Mouse (Mus musculus) limb, embryonic 15.5 days (tissue): ENCODE results near the gene Notch4. TPM values are rescaled to one million over a fixed set of nuclear protein-coding genes. Genes with fewer than 3 reads are reported as not detected.
"Not testable (repeated sequence)": the region's sequence is repeated elsewhere in the genome, so short reads cannot be mapped to it uniquely, and the experiment has no call there.

ENCODE experiments used
- ATAC-seq: fragments of 200-750 bp; cut with Nextera tagmentation; 2 replicates; pipeline ENCODE4 v1.8.0; 2017; ENCODE audit warnings: low read depth, moderate TSS enrichment; ENCODE audit not compliant: insufficient number of reproducible peaks, low FRiP score, low TSS enrichment
- H3K27ac ChIP-seq: fragments of 300-500 bp; sonication (generic); 2 replicates; pipeline ENCODE4 v1.5.1; 2015; ENCODE audit warnings: moderate library complexity, mild to moderate bottlenecking, inconsistent platforms
- H3K27me3 ChIP-seq: fragments of 300-500 bp; sonication (generic); 2 replicates; pipeline ENCODE4 v1.6.1; 2015; ENCODE audit warnings: inconsistent platforms
- H3K36me3 ChIP-seq: fragments of 300-500 bp; sonication (generic); 2 replicates; pipeline ENCODE4 v1.6.1; 2015; ENCODE audit warnings: inconsistent platforms
- H3K4me1 ChIP-seq: fragments of 300-500 bp; sonication (generic); 2 replicates; pipeline ENCODE4 v1.6.1; 2015; ENCODE audit warnings: inconsistent platforms
- H3K4me2 ChIP-seq: fragments of 300-500 bp; sonication (generic); 2 replicates; pipeline ENCODE4 v1.6.1; 2015; ENCODE audit warnings: mild to moderate bottlenecking, inconsistent platforms
- H3K4me3 ChIP-seq: fragments of 300-500 bp; sonication (generic); 2 replicates; pipeline ENCODE4 v1.5.1; 2015; ENCODE audit warnings: mild to moderate bottlenecking, inconsistent platforms
- H3K9ac ChIP-seq: fragments of 300-500 bp; sonication (generic); 2 replicates; pipeline ENCODE4 v1.6.1; 2015; ENCODE audit warnings: inconsistent platforms
- H3K9me3 ChIP-seq: fragments of 300-500 bp; sonication (generic); 2 replicates; pipeline ENCODE4 v1.6.1; 2016; ENCODE audit warnings: inconsistent platforms
- WGBS: fragments of 180-500 bp; shearing (Covaris S2); methylation state at CpG from one replicate; pipeline ENCODE4 v1.1.7; 2015; 5-methylcytosine and 5-hydroxymethylcytosine counted together
- polyA plus RNA-seq: library from polyadenylated mRNA; unstranded; fragments of >200 nt; fragmentation: Nextera tagmentation; extraction: Ambion mirVana; gene quantifications from 2 replicates; pipeline ENCODE4 v1.2.1, GENCODE M21; 2015

The Notch4 gene
- polyA plus RNA-seq, result 3.4 and 5.9 TPM in 2 replicates

DNA sequence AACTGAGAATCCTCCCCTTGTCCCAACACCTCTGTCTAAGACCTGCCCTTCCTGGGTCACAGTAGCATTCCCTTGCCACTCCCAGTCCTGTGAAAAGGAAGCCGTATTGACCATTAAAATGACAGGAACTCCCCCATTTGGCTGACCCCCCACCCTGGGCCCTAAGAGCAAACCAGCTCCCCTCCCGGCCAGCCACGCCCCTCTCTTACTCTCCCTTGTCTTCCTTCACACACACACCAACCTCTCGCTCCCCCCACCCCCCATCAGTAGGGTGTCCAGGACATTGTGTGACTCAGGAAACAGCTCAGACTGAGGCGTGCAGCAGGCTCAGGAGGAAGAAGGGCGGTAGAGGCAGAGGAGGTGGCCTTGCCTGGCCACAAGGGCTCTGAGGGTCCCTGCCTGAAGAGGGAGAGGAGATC, at the start of gene Notch4:
Notch4 (plus strand) TSS at position 266 of the 419 bp plus-strand sequence.
- no peaks in the 10 kb centered on the region for H3K9me3 ChIP-seq
- peaks cover 13% of the 10 kb centered on the region for H3K4me1 ChIP-seq
- H3K27me3 ChIP-seq, result 0 out of 2 replicates have a peak, but pooled peaks cover 20% of the 10 kb centered on the region
- 10% methylated on average over 6 of the region's 6 CpGs for WGBS
- peak within 1 kb of the TSS; percentile 9; the same call in 1 of the 2 replicates for H3K4me3 ChIP-seq
- no peak within 1 kb of the TSS; the same call in 1 of the 2 replicates for H3K27ac ChIP-seq
- no peak within 1 kb of the TSS for H3K9ac ChIP-seq
- 0 out of 2 replicates have a peak within 1 kb of the TSS, but pooled peaks have one; percentile 7 for H3K4me2 ChIP-seq
- no peak for ATAC-seq
- no peaks in the 10 kb centered on the region for H3K36me3 ChIP-seq

- no peak overlapping the region for H3K4me3 ChIP-seq
- no peak for ATAC-seq
- no peaks in the 10 kb centered on the region for H3K9me3 ChIP-seq
- no peaks in the 10 kb centered on the region for H3K36me3 ChIP-seq
- no peaks in the 10 kb centered on the region for H3K4me1 ChIP-seq
- H3K9ac ChIP-seq, result no peak overlapping the region
- H3K4me2 ChIP-seq, result no peak overlapping the region
- no peaks in the 10 kb centered on the region; the same call in 1 of the 2 replicates for H3K27me3 ChIP-seq
- no peak overlapping the region for H3K27ac ChIP-seq
- 70% methylated on average over 2 of the region's 2 CpGs for WGBS
Observed at GRCm38 (mm10) chr17:34516514-34516913, 47.6 kb upstream of the Notch4 start.

GRCm38 (mm10) chr17:34517252-34517651, 46.8 kb upstream of the Notch4 start, which contains the start of gene Btnl6:
Gene Btnl6 (minus strand): TSS chr17:34517352.
- no peak within 1 kb of the TSS for H3K4me2 ChIP-seq
- no peaks in the 10 kb centered on the region for H3K9me3 ChIP-seq
- no peak within 1 kb of the TSS for H3K27ac ChIP-seq
- no peaks in the 10 kb centered on the region; the same call in 1 of the 2 replicates for H3K27me3 ChIP-seq
- ATAC-seq, result no peak
- no peak within 1 kb of the TSS for H3K4me3 ChIP-seq
- no peaks in the 10 kb centered on the region for H3K4me1 ChIP-seq
- H3K36me3 ChIP-seq, result no peaks in the 10 kb centered on the region
- no peak within 1 kb of the TSS for H3K9ac ChIP-seq
- 91% methylated on average over 4 of the region's 4 CpGs for WGBS

DNA sequence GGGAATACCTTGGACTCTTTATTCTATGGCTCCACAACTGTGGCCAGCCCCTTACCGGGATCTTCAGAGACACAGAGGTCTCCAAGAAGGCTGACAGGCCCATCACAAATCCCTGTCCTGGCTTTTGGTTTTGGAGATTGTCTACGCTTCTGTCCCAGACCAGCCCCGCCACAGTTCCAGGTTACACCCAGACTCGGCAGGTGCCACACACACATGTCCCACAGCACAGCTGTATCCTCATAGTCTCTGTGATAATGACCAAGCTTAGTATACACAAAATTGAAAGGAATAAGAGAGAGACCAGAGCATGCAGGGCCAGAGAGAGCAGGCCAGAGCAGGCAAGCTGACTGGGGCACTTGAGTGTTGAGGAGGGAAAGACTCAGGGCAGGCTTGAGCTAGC, 46.3 kb upstream of the Notch4 start:
- H3K4me1 ChIP-seq, result no peaks in the 10 kb centered on the region
- ATAC-seq, result no peak
- no peak overlapping the region for H3K4me2 ChIP-seq
- H3K27ac ChIP-seq, result no peak overlapping the region
- H3K9ac ChIP-seq, result no peak overlapping the region
- no peaks in the 10 kb centered on the region; the same call in 1 of the 2 replicates for H3K27me3 ChIP-seq
- H3K9me3 ChIP-seq, result no peaks in the 10 kb centered on the region
- H3K4me3 ChIP-seq, result no peak overlapping the region
- no peaks in the 10 kb centered on the region for H3K36me3 ChIP-seq
- WGBS, result 85% methylated on average over 4 of the region's 4 CpGs

- H3K27me3 ChIP-seq, H3K4me1 ChIP-seq, ATAC-seq, H3K9me3 ChIP-seq, H3K27ac ChIP-seq, H3K36me3 ChIP-seq, H3K9ac ChIP-seq, H3K4me3 ChIP-seq, H3K4me2 ChIP-seq: not testable (repeated sequence)
- 71% methylated on average over 3 of the region's 3 CpGs for WGBS
Observed at GRCm38 (mm10) chr17:34518571-34518970, 45.5 kb upstream of the Notch4 start.

- Histone ChIP-seq H3K4me3 (no peak overlapping the region), H3K4me1 (no peaks in the 10 kb centered on the region), H3K36me3 (no peaks in the 10 kb centered on the region), H3K27ac (no peak overlapping the region), H3K9ac (no peak overlapping the region), H3K27me3 (no peaks in the 10 kb centered on the region; the same call in 1 of the 2 replicates), H3K9me3 (no peaks in the 10 kb centered on the region), H3K4me2 (no peak overlapping the region)
- no peak for ATAC-seq
- WGBS, result 66% methylated on average over 1 of the region's 1 CpGs
Observed at GRCm38 (mm10) chr17:34519001-34519400, 45.1 kb upstream of the Notch4 start.

DNA sequence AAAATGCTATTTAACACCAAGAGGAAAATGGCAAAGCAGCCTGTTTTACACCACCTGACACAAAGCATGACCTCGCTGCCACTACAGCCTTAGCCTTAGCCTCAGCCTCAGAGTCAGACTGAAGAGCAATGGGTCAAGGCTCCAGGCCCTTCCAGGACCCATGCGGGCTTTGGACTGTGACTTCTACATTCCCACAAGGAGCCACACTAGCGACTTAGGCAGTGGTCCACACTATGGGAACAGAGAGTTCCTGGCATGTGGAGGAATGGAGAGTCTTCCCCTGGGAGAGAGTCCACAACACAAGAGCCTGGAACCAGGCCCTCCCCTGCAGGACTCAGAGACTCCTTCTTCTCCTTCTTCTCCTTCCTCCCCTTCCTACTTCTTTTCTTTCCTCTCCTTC, 31.4 kb upstream of the Notch4 start:
- no peak overlapping the region for H3K27ac ChIP-seq
- no peaks in the 10 kb centered on the region for H3K27me3 ChIP-seq
- WGBS, result 78% methylated on average over 3 of the region's 3 CpGs
- H3K36me3 ChIP-seq, result no peaks in the 10 kb centered on the region
- H3K4me2 ChIP-seq, result no peak overlapping the region
- no peak overlapping the region for H3K4me3 ChIP-seq
- no peak for ATAC-seq
- H3K9me3 ChIP-seq, result no peaks in the 10 kb centered on the region
- no peaks in the 10 kb centered on the region for H3K4me1 ChIP-seq
- no peak overlapping the region for H3K9ac ChIP-seq

- not testable (repeated sequence) for H3K27ac ChIP-seq, H3K9ac ChIP-seq, H3K27me3 ChIP-seq, H3K36me3 ChIP-seq, H3K4me2 ChIP-seq, H3K4me3 ChIP-seq, H3K9me3 ChIP-seq, H3K4me1 ChIP-seq, ATAC-seq
- WGBS, result 92% methylated on average over 13 of the region's 13 CpGs
Observed at GRCm38 (mm10) chr17:34543567-34543966, 20.5 kb upstream of the Notch4 start.

DNA sequence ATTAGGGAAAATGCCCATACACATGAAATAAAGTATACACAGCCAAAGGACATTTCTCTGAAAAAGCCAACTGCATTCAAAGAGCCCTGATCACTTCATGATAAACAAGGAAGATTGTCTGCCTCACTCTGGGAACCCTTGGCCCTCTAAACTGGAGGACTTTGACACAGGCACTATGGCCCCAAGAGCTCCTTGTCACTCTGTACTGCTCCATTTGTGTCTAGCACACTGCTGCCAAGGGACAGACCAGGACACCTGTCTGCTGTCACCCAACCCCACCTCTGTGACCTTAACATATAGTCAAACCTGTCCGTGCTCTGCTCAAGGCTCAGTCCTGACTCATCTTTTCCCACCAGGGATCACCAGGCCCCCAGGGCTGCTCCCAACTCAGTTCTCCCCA, 17.3 kb upstream of the Notch4 start:
- Histone ChIP-seq H3K36me3 (no peaks in the 10 kb centered on the region), H3K27ac (no peak overlapping the region), H3K27me3 (no peaks in the 10 kb centered on the region), H3K4me3 (no peak overlapping the region), H3K9ac (no peak overlapping the region), H3K9me3 (no peaks in the 10 kb centered on the region), H3K4me1 (no peaks in the 10 kb centered on the region), H3K4me2 (no peak overlapping the region)
- 96% methylated on average over 1 of the region's 1 CpGs for WGBS
- ATAC-seq, result no peak

DNA sequence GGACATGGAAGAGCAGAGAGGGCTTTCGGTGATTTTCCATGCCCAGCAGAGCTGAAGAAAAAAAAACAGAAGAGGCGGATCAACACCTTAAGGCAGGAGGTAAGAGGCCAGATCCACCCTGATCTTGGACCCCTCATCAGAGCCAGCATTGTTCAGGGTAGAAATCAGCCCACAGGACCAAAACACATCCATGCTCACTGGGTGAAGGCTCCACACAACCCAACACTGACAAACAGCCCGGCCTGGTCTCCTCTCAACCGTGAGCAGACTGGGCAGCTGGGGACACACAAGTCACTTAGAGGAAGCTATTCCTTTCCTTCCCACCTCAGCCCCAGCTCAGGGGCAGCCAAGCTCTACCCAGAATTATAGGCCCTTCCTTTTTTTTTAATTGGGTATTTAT, 16.5 kb upstream of the Notch4 start:
- Histone ChIP-seq H3K36me3 (no peaks in the 10 kb centered on the region), H3K4me2 (no peak overlapping the region), H3K27me3 (no peaks in the 10 kb centered on the region), H3K9ac (no peak overlapping the region), H3K4me3 (no peak overlapping the region), H3K27ac (no peak overlapping the region), H3K4me1 (no peaks in the 10 kb centered on the region), H3K9me3 (no peaks in the 10 kb centered on the region)
- no peak for ATAC-seq
- WGBS, result 88% methylated on average over 4 of the region's 4 CpGs

DNA sequence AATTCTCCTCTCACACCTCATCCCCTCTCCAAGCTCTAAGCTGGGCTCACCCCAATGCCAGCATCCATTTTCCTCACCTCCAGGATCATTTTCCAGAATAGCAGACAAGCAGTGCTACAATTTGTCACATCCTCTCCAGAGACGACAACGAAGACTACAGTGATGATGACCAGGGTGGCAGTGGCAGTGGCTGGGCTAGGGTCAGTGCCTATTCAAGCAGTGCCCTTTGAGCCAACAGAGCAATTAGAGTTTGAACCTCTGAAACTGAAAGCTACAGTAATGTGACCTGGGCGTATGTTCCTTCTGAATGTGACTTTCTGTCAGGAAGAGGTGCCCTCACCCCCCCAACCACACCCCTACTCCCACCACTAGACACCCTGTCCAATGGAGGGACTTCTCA, 14.9 kb upstream of the Notch4 start:
- ATAC-seq, result no peak
- H3K9me3 ChIP-seq, result no peaks in the 10 kb centered on the region
- H3K27ac ChIP-seq, result no peak overlapping the region
- H3K4me1 ChIP-seq, result no peaks in the 10 kb centered on the region
- H3K4me3 ChIP-seq, result no peak overlapping the region
- H3K36me3 ChIP-seq, result no peaks in the 10 kb centered on the region
- H3K9ac ChIP-seq, result no peak overlapping the region
- no peaks in the 10 kb centered on the region for H3K27me3 ChIP-seq
- WGBS, result 94% methylated on average over 3 of the region's 3 CpGs
- H3K4me2 ChIP-seq, result no peak overlapping the region

DNA sequence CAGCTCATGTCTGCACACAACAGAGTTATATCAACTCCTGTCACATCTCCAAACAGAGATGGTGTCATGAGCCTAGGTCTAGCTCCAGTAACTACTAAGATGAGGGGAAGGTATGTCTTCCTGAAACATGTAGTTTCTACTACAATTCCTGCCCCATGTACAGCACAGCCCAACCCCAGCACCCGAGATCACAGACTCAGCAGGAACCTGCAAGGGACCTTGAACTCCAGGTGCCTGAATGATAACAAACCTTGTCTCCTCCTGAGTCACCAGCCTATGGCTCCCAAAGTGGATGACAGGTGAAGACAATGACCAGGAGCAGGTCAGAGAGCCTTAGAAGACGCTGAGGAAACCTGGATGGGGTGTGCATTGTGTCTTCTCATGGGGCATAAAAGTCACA, 14.2 kb upstream of the Notch4 start:
- no peak overlapping the region for H3K4me2 ChIP-seq
- no peak overlapping the region for H3K4me3 ChIP-seq
- no peaks in the 10 kb centered on the region for H3K27me3 ChIP-seq
- H3K9ac ChIP-seq, result no peak overlapping the region
- no peak overlapping the region for H3K27ac ChIP-seq
- ATAC-seq, result no peak
- 74% methylated on average over 2 of the region's 2 CpGs for WGBS
- H3K4me1 ChIP-seq, result no peaks in the 10 kb centered on the region
- no peaks in the 10 kb centered on the region for H3K9me3 ChIP-seq
- H3K36me3 ChIP-seq, result no peaks in the 10 kb centered on the region

DNA sequence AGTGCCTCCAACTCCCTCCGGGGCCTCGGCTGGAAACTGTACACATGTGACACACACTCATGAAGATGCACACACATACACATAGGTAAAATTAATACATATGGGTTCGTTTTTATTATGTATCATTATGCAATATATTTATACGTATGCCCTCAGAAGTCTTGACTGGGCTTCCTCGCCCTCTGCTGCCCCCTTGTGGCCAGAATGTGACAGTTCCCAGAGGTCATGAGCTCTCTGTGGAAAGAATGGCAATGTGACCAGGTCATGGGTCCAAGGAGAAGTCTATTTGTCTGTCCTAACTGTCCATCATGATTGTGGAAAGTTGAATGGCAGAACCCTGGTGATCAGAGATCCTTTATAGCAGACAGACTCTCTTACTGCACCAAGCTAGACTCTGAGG, 8.6 kb upstream of the Notch4 start:
- ATAC-seq, result no peak
- no peaks in the 10 kb centered on the region for H3K4me1 ChIP-seq

More for the DNA sequence above, 8.6 kb upstream of the Notch4 start:
- Histone ChIP-seq H3K27me3 (no peaks in the 10 kb centered on the region), H3K9me3 (no peaks in the 10 kb centered on the region), H3K4me3 (no peak overlapping the region), H3K36me3 (no peaks in the 10 kb centered on the region), H3K4me2 (no peak overlapping the region), H3K27ac (no peak overlapping the region), H3K9ac (no peak overlapping the region)
- 18% methylated on average over 5 of the region's 5 CpGs for WGBS
